Mouse (Mus musculus): Measurements from ENCODE around the gene Hnrnpa1. TPM values are rescaled to one million over a fixed set of nuclear protein-coding genes. Genes with fewer than 3 reads are reported as not detected.
"Not testable (repeated sequence)": the region's sequence is repeated elsewhere in the genome, so short reads cannot be mapped to it uniquely, and the experiment has no call there.

Hnrnpa1 gene
- polyA plus RNA-seq, 1 experiment from 2014 or later = 1,473 TPM

GRCm38 (mm10) chr15:103247782-103248400, 7.7 kb downstream of the Hnrnpa1 start:
- Histone ChIP-seq H3K27me3 (ENCODE audit: control insufficient read depth, insufficient read depth, low read length) (no peaks in the 10 kb centered on the region), H3K27ac (ENCODE audit: low read depth, low read length) (no peak overlapping the region), H3K4me2 (ENCODE audit: low read depth, low read length, severe bottlenecking) (no peak overlapping the region), H3K4me3 (ENCODE audit: low read depth, low read length) (no peak overlapping the region), H3K9me3 (ENCODE audit: control insufficient read depth, low read length) (no peaks in the 10 kb centered on the region), H3K36me3 (ENCODE audit: control insufficient read depth, insufficient read depth, low read length) (peaks cover 38% of the 10 kb centered on the region), H3K4me1 (replicated peaks; ENCODE audit: control insufficient read depth, insufficient read depth, low read length) (peaks cover 9% of the 10 kb centered on the region; the same call in 1 of the 2 replicates), H3K9ac (ENCODE audit: low read length) (no peak overlapping the region)
- DNase-seq (ENCODE audit: low spot score) (peak; percentile 48), ATAC-seq (replicated peaks; ENCODE audit: low FRiP score) (no peak)

GRCm38 (mm10) chr15:103248401-103249313, 8.4 kb downstream of the Hnrnpa1 start:
- DNase-seq (ENCODE audit: low spot score) (peak; percentile 57), ATAC-seq (replicated peaks; ENCODE audit: low FRiP score) (peak; percentile 18)
- 0 out of 2 replicates have a peak, but pooled peaks cover 5% of the 10 kb centered on the region for H3K4me1 ChIP-seq (replicated peaks; ENCODE audit: control insufficient read depth, insufficient read depth, low read length)
- WGBS = 87% methylated on average over 28 of the region's 28 CpGs
- no peaks in the 10 kb centered on the region for H3K9me3 ChIP-seq (ENCODE audit: control insufficient read depth, low read length)
- H3K4me3 ChIP-seq (ENCODE audit: low read depth, low read length) = no peak overlapping the region
- no peak overlapping the region for H3K9ac ChIP-seq (ENCODE audit: low read length)
- 0 out of 2 replicates have a peak overlapping the region, but pooled peaks have one; percentile 12 for H3K27ac ChIP-seq (ENCODE audit: low read depth, low read length)
- no peak overlapping the region for H3K4me2 ChIP-seq (ENCODE audit: low read depth, low read length, severe bottlenecking)
- H3K27me3 ChIP-seq (ENCODE audit: control insufficient read depth, insufficient read depth, low read length) = no peaks in the 10 kb centered on the region
- peaks cover 31% of the 10 kb centered on the region for H3K36me3 ChIP-seq (ENCODE audit: control insufficient read depth, insufficient read depth, low read length)

GRCm38 (mm10) chr15:103249511-103249910, 9.3 kb downstream of the Hnrnpa1 start:
- not testable (repeated sequence) for H3K4me3 ChIP-seq (ENCODE audit: low read depth, low read length); H3K9me3 ChIP-seq (ENCODE audit: control insufficient read depth, low read length); H3K9ac ChIP-seq (ENCODE audit: low read length); H3K27me3 ChIP-seq (ENCODE audit: control insufficient read depth, insufficient read depth, low read length); H3K4me2 ChIP-seq (ENCODE audit: low read depth, low read length, severe bottlenecking); ATAC-seq (replicated peaks; ENCODE audit: low FRiP score); DNase-seq (ENCODE audit: low spot score); H3K4me1 ChIP-seq (replicated peaks; ENCODE audit: control insufficient read depth, insufficient read depth, low read length); H3K27ac ChIP-seq (ENCODE audit: low read depth, low read length)
- 89% methylated on average over 6 of the region's 6 CpGs for WGBS
- peaks cover 27% of the 10 kb centered on the region for H3K36me3 ChIP-seq (ENCODE audit: control insufficient read depth, insufficient read depth, low read length)

- Histone ChIP-seq H3K9ac (ENCODE audit: low read length) (no peak overlapping the region), H3K4me3 (ENCODE audit: low read depth, low read length) (no peak overlapping the region), H3K36me3 (ENCODE audit: control insufficient read depth, insufficient read depth, low read length) (peaks cover 27% of the 10 kb centered on the region), H3K27ac (ENCODE audit: low read depth, low read length) (0 out of 2 replicates have a peak overlapping the region, but pooled peaks have one; percentile 25), H3K27me3 (ENCODE audit: control insufficient read depth, insufficient read depth, low read length) (no peaks in the 10 kb centered on the region), H3K4me1 (replicated peaks; ENCODE audit: control insufficient read depth, insufficient read depth, low read length) (peaks cover 5% of the 10 kb centered on the region; the same call in 1 of the 2 replicates), H3K4me2 (ENCODE audit: low read depth, low read length, severe bottlenecking) (no peak overlapping the region), H3K9me3 (ENCODE audit: control insufficient read depth, low read length) (no peaks in the 10 kb centered on the region)
- 24% methylated on average over 2 of the region's 2 CpGs for WGBS
- ATAC-seq (replicated peaks; ENCODE audit: low FRiP score) = peak; percentile 29; the same call in 1 of the 2 replicates
- peak; percentile 79 for DNase-seq (ENCODE audit: low spot score)
Measured at GRCm38 (mm10) chr15:103250195-103250740, 10.0 kb downstream of the Hnrnpa1 start.

- DNase-seq (ENCODE audit: low spot score) (peak; percentile 52), ATAC-seq (replicated peaks; ENCODE audit: low FRiP score) (no peak)
- Histone ChIP-seq H3K36me3 (ENCODE audit: control insufficient read depth, insufficient read depth, low read length) (peaks cover 20% of the 10 kb centered on the region), H3K9ac (ENCODE audit: low read length) (no peak overlapping the region), H3K27ac (ENCODE audit: low read depth, low read length) (no peak overlapping the region), H3K4me2 (ENCODE audit: low read depth, low read length, severe bottlenecking) (no peak overlapping the region), H3K4me1 (replicated peaks; ENCODE audit: control insufficient read depth, insufficient read depth, low read length) (peaks cover 6% of the 10 kb centered on the region; the same call in 1 of the 2 replicates), H3K4me3 (ENCODE audit: low read depth, low read length) (no peak overlapping the region), H3K9me3 (ENCODE audit: control insufficient read depth, low read length) (no peaks in the 10 kb centered on the region), H3K27me3 (ENCODE audit: control insufficient read depth, insufficient read depth, low read length) (peaks cover 2% of the 10 kb centered on the region; the same call in 1 of the 2 replicates)
- 87% methylated on average over 1 of the region's 1 CpGs for WGBS
Measured at GRCm38 (mm10) chr15:103251595-103251994, 11.4 kb downstream of the Hnrnpa1 start.

GRCm38 (mm10) chr15:103252660-103253059, 12.4 kb downstream of the Hnrnpa1 start:
- H3K27ac ChIP-seq (ENCODE audit: low read depth, low read length) = peak overlapping the region; percentile 41; the same call in 1 of the 2 replicates
- no peak overlapping the region for H3K9ac ChIP-seq (ENCODE audit: low read length)
- peaks cover 2% of the 10 kb centered on the region; the same call in 1 of the 2 replicates for H3K27me3 ChIP-seq (ENCODE audit: control insufficient read depth, insufficient read depth, low read length)
- no peaks in the 10 kb centered on the region for H3K9me3 ChIP-seq (ENCODE audit: control insufficient read depth, low read length)
- peaks cover 10% of the 10 kb centered on the region for H3K36me3 ChIP-seq (ENCODE audit: control insufficient read depth, insufficient read depth, low read length)
- WGBS = 87% methylated on average over 3 of the region's 3 CpGs
- H3K4me3 ChIP-seq (ENCODE audit: low read depth, low read length) = no peak overlapping the region
- H3K4me1 ChIP-seq (replicated peaks; ENCODE audit: control insufficient read depth, insufficient read depth, low read length) = peaks cover 6% of the 10 kb centered on the region; the same call in 1 of the 2 replicates
- no peak for ATAC-seq (replicated peaks; ENCODE audit: low FRiP score)
- no peak overlapping the region for H3K4me2 ChIP-seq (ENCODE audit: low read depth, low read length, severe bottlenecking)
- no peak for DNase-seq (ENCODE audit: low spot score)

GRCm38 (mm10) chr15:103253352-103253751, 13.1 kb downstream of the Hnrnpa1 start:
- H3K4me1 ChIP-seq (replicated peaks; ENCODE audit: control insufficient read depth, insufficient read depth, low read length) = peaks cover 7% of the 10 kb centered on the region; the same call in 1 of the 2 replicates
- peaks cover 5% of the 10 kb centered on the region; the same call in 1 of the 2 replicates for H3K36me3 ChIP-seq (ENCODE audit: control insufficient read depth, insufficient read depth, low read length)
- H3K27ac ChIP-seq (ENCODE audit: low read depth, low read length) = no peak overlapping the region
- peaks cover 2% of the 10 kb centered on the region; the same call in 1 of the 2 replicates for H3K27me3 ChIP-seq (ENCODE audit: control insufficient read depth, insufficient read depth, low read length)
- H3K4me2 ChIP-seq (ENCODE audit: low read depth, low read length, severe bottlenecking) = no peak overlapping the region
- H3K9me3 ChIP-seq (ENCODE audit: control insufficient read depth, low read length) = no peaks in the 10 kb centered on the region
- DNase-seq (ENCODE audit: low spot score) (no peak), ATAC-seq (replicated peaks; ENCODE audit: low FRiP score) (no peak)
- WGBS = 89% methylated on average over 1 of the region's 1 CpGs
- no peak overlapping the region for H3K9ac ChIP-seq (ENCODE audit: low read length)
- H3K4me3 ChIP-seq (ENCODE audit: low read depth, low read length) = no peak overlapping the region

- H3K4me1 ChIP-seq (replicated peaks; ENCODE audit: control insufficient read depth, insufficient read depth, low read length) = peaks cover 9% of the 10 kb centered on the region; the same call in 1 of the 2 replicates
- peak overlapping the region; percentile 50 for H3K9ac ChIP-seq (ENCODE audit: low read length)
- 1% methylated on average over 25 of the region's 25 CpGs for WGBS
- no peak overlapping the region for H3K27ac ChIP-seq (ENCODE audit: low read depth, low read length)
- ATAC-seq (replicated peaks; ENCODE audit: low FRiP score) = peak; percentile 50
- H3K27me3 ChIP-seq (ENCODE audit: control insufficient read depth, insufficient read depth, low read length) = peaks cover 2% of the 10 kb centered on the region; the same call in 1 of the 2 replicates
- peak; percentile 71 for DNase-seq (ENCODE audit: low spot score)
- H3K4me2 ChIP-seq (ENCODE audit: low read depth, low read length, severe bottlenecking) = peak overlapping the region; percentile 58
- H3K9me3 ChIP-seq (ENCODE audit: control insufficient read depth, low read length) = no peaks in the 10 kb centered on the region
- H3K36me3 ChIP-seq (ENCODE audit: control insufficient read depth, insufficient read depth, low read length) = no peaks in the 10 kb centered on the region
- H3K4me3 ChIP-seq (ENCODE audit: low read depth, low read length) = peak overlapping the region; percentile 23
Measured at GRCm38 (mm10) chr15:103255169-103255568, 14.9 kb downstream of the Hnrnpa1 start.

Measured in forebrain, embryonic 11.5 days (tissue).